Mouse (Mus musculus) heart, postnatal 25 days (tissue): Measurements from ENCODE around the gene Tdo2. TPM values are rescaled to one million over a fixed set of nuclear protein-coding genes. Genes with fewer than 3 reads are reported as not detected.
A peak's percentile ranks its signal among the peaks of the same experiment; 100 is the strongest.

ENCODE experiments used
- DNase-seq: peaks from one replicate; pipeline ENCODE4 v3.0.0; 2022; ENCODE audit warnings: low spot score
- intact Hi-C: fragments of 180-260 bp; cut with DNase I; formaldehyde crosslinking; loops from one replicate; pipeline ENCODE4 v1.15.1; 2025
- total RNA-seq, 2 experiments: library from RNA; stranded (reverse); gene quantifications; 2 replicates each; pipeline ENCODE4 v1.2.3; 2021

The Tdo2 gene
- total RNA-seq, 2 experiments from 2014 or later, result not detected

DNA sequence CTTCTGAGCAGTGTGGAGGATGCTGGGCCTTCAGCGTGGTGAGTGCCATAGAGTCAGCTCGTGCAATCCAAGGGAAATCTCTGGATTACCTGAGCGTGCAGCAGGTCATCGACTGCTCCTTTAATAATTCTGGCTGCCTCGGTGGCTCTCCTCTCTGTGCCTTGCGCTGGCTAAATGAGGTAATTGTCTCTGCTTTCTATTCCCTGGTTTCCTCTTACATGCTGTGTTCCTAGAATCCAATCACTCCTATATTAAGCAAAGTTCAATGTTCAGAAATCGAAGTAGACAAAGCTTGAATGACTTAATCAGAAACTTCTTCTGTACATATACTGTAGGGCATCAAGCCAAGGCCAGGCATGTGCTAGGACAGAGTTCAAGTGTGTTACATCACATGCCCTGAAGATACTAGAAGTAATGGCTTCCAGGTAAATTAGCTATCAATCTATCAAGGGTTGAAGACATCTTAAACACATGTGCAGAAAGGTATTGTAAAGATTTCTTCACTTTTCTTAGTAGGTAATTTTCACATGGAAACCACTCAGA is 31.1 kb downstream of the Tdo2 start:
- intact Hi-C loops, result no loop called here
- DNase-seq, result no peak

DNA sequence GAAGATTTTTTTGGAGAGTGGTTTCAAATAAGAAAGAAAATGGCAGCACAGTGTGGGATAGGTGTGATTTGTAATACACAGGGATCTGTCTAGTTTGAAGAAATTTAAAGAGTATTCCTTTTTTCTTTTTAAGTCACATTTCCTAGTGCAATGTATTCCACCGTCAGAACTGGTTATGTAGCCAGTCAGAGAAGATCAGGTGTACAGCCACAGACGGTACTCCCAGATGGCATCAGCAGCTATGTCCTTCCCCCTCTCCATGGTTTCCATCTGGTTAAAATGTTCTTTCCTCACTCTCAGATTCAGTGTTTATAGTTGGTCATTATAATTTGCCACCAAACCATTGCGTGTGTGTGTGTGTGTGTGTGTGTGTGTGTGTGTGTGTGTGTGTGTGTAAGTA is 32.9 kb downstream of the Tdo2 start:
- no peak for DNase-seq
- intact Hi-C loops, result no loop called here

GRCm38 (mm10) chr3:81942341-81942740 is 33.7 kb downstream of the Tdo2 start:
- intact Hi-C loops, result no loop called here
- no peak for DNase-seq

DNA sequence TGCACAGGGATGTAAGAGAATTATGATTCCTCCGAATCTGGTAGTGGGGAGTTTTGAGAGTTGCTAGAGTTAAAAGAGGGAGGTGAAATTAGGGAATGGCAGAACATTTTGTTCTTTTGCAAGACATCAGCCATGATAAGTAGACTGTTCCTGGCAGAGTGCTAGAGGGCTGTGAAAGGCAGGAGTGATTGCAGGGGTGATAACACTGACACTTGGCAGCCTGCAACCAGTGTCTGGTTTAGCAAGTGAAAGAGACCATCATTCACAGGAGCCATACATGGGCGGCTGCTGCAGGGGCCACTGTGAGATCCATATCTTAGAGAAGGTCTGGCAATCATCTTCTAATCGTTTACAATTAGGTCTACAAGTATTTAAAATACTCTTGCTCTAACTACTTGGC is 37.1 kb downstream of the Tdo2 start:
- no peak for DNase-seq
- intact Hi-C loops, result loop anchor here (10.0 kb wide), 1 partner anchor 416 kb away; the partner anchor contains the start of gene Map9

GRCm38 (mm10) chr3:81933348-81933747 is 42.7 kb downstream of the Tdo2 start:
- intact Hi-C loops, result loop anchor here (10.0 kb wide), 1 partner anchor 421 kb away; the partner anchor contains the start of gene Map9
- DNase-seq, result no peak

- peak; percentile 76 for DNase-seq
- intact Hi-C loops, result loop anchor here (10.0 kb wide), 1 partner anchor 422 kb away; the partner anchor contains the start of gene Map9
Measured at GRCm38 (mm10) chr3:81932141-81933101, 43.6 kb downstream of the Tdo2 start, which contains the start of gene Ctso. Gene Ctso, plus strand, starts transcription at chr3:81932601.

DNA sequence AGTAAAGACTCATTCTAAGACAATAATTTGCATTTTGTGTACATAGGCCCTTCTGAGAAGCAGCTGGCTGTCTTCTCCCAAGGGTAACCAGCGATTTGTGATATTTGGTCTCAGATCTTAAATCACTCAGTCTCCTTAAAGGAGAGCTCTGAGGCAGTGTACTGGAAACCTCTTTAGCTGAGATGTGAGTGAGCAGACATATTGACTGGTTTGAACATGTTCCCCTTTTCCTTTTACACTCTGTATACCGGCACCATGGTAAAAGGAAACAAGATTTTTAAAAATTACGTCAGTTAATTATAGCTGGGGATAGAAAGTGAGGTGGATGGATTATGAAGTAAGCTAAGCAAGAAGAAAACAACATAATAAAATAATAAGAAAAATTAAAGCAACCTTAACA is 44.3 kb downstream of the Tdo2 start:
- intact Hi-C loops, result loop anchor here (10.0 kb wide), 1 partner anchor 423 kb away; the partner anchor contains the start of gene Map9
- DNase-seq, result no peak

- intact Hi-C loops, result no loop called here
- no peak for DNase-seq
Measured at GRCm38 (mm10) chr3:81929073-81929472, 46.9 kb downstream of the Tdo2 start.

GRCm38 (mm10) chr3:81926764-81927325 is 49.2 kb downstream of the Tdo2 start:
- intact Hi-C loops, result no loop called here

DNA sequence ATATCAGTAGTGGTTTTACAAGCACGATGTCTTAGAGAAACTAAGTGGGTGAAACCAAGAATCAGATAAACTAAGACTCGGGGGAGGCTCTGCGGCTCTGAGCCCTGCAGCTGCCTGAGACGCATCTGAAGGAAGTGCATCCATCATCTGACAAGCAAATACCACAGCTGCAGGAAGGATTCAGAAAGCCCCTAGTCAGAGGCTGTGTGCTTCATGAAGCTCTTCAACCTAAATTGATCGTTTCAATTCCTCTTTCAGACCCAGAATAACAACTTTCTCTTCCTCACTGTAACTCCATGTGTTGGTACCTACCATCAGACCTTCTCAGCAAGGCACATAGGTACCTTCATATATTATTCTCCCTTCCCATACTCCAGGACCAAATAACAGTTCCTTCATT is 50.1 kb downstream of the Tdo2 start:
- no peak for DNase-seq
- intact Hi-C loops, result loop anchor here (1.0 kb wide), 1 partner anchor 968 kb away; no protein-coding TSS in a partner anchor

More at GRCm38 (mm10) chr3:81926764-81927325, 49.2 kb downstream of the Tdo2 start:
- DNase-seq, result no peak

DNA sequence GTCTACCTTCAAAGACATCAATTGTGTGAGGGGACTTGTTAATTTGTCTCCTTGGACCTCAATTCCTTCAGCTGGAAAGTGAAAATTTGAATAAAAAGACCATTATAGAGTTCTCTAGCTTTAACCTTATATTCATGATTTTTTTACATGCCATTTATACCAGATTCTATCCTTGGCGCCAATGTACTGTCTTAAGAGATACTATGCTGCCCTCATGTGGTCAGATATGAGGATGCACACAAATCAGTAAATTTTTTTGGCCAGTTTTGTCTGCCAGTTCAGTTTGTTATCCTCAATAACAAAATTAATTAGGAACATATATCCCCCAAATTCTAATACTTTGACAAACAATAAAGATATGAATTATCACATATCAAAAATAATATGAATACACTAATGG is 51.1 kb downstream of the Tdo2 start:
- intact Hi-C loops, result loop anchor here (1.0 to 5.0 kb wide), 2 partner anchors 967 to 1848 kb away; no protein-coding TSS in a partner anchor
- DNase-seq, result no peak

DNA sequence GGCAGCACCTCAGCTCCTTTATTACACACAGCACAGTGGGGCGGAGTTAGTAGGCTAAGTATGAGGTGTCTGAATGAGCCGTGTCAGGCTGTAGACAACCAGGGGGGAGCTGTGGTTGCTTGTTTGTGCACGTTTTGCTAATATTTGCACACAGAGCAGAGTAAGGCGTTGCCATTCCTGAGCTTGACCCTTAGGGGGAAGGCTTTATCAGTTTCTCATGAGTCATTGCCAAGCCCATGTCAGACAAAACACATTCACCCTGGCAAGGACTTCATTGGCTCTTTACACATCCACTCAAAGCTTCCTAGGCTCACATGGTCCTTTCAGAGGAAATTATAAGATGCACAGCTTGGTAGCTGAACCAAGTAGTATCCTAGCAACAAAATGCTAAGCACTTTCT is 53.1 kb downstream of the Tdo2 start:
- no peak for DNase-seq
- intact Hi-C loops, result loop anchor here (5.0 kb wide), 1 partner anchor 1846 kb away; no protein-coding TSS in a partner anchor

DNA sequence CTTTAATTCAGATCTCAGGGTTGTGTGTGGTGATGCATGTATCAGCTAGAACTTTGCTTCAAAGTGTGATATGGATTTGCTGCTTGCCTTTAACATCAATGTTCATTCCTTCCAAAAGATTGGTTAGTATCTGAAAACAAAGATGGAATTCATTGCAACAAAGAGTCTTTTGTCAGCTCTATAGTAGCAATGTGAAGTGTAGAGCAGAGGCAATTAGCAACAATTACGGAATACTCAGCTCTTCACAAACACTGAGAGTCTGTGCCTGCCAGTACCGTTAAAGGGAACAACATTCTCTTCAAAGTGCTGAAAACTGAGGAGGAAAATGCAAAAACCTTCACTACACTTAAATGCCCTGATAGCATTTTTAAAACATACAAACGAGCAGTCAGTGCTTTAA is 56.3 kb downstream of the Tdo2 start:
- no peak for DNase-seq
- intact Hi-C loops, result loop anchor here (5.0 kb wide), 1 partner anchor 1842 kb away; no protein-coding TSS in a partner anchor

GRCm38 (mm10) chr3:81918215-81918614 is 57.8 kb downstream of the Tdo2 start:
- peak; percentile 25 for DNase-seq
- intact Hi-C loops, result no loop called here

- intact Hi-C loops, result no loop called here
- DNase-seq, result no peak
Measured at GRCm38 (mm10) chr3:81917354-81917935, 58.6 kb downstream of the Tdo2 start.

DNA sequence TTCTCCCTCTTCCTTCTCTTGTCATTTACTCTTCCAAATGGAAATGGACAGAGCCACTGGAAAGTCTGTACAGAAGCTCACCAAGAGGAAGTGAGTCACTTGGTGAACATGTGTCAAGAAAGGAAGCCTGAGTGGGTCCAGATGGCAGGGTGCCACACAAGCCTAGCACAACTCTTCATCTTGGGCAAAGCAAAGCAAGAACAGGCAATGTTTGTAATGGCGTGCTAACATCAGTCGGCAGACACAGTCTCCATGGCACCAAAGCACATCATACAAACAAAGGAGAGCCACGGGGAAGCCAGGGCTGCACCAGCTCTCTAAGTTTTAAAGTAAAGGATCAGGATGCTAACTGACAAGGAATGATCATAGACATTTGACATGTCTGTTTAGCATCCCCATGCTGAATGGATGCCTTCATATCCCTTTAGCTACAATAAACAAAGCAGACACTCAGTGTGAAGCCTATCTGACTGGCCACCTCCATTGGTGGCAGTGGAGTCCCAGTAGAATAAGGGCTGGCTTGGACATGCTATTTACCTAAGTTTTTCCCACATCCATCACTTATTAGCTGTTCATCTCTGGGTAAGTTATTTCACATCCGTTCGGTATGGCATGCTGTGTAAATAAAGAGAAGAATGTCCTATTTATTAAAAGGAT is 59.8 kb downstream of the Tdo2 start:
- intact Hi-C loops, result no loop called here
- DNase-seq, result peak; percentile 40

- DNase-seq, result no peak
- intact Hi-C loops, result no loop called here
Measured at GRCm38 (mm10) chr3:81910286-81911036, 65.5 kb downstream of the Tdo2 start.
